Mouse (Mus musculus) hindbrain, embryonic 13.5 days (tissue): ENCODE data around the gene Pccb. TPM values are rescaled to one million over a fixed set of nuclear protein-coding genes. Genes with fewer than 3 reads are reported as not detected.

Experiments used
- ATAC-seq: fragments of 200-750 bp; cut with Nextera tagmentation; 2 replicates; pipeline ENCODE4 v1.8.0; 2017; ENCODE audit warnings: moderate TSS enrichment; ENCODE audit not compliant: low FRiP score
- H3K27ac ChIP-seq: fragments of 300-500 bp; sonication (generic); 2 replicates; pipeline ENCODE4 v1.5.1; 2015; ENCODE audit warnings: inconsistent platforms, mild to moderate bottlenecking, moderate library complexity
- H3K27me3 ChIP-seq: fragments of 300-500 bp; sonication (generic); 2 replicates; pipeline ENCODE4 v1.6.1; 2015; ENCODE audit warnings: mild to moderate bottlenecking, inconsistent platforms
- H3K36me3 ChIP-seq: fragments of 300-500 bp; sonication (generic); 2 replicates; pipeline ENCODE4 v1.6.1; 2015; ENCODE audit warnings: mild to moderate bottlenecking, inconsistent platforms
- H3K4me1 ChIP-seq: fragments of 300-500 bp; sonication (generic); replicated peaks from 2 replicates; pipeline ENCODE4 v1.6.1; 2015; ENCODE audit warnings: inconsistent platforms
- H3K4me2 ChIP-seq: fragments of 300-500 bp; sonication (generic); 2 replicates; pipeline ENCODE4 v1.6.1; 2015; ENCODE audit warnings: inconsistent platforms, mild to moderate bottlenecking, moderate library complexity
- H3K4me3 ChIP-seq: fragments of 300-500 bp; sonication (generic); 2 replicates; pipeline ENCODE4 v1.5.1; 2015; ENCODE audit warnings: mild to moderate bottlenecking, inconsistent platforms
- H3K9ac ChIP-seq: fragments of 300-500 bp; sonication (generic); 2 replicates; pipeline ENCODE4 v1.6.1; 2015; ENCODE audit warnings: mild to moderate bottlenecking, inconsistent platforms
- H3K9me3 ChIP-seq: fragments of 300-500 bp; sonication (generic); 2 replicates; pipeline ENCODE4 v1.6.1; 2016; ENCODE audit warnings: inconsistent platforms
- WGBS: fragments of 180-500 bp; shearing (Covaris S2); methylation state at CpG from one replicate; pipeline ENCODE4 v1.1.7; 2015; 5-methylcytosine and 5-hydroxymethylcytosine counted together
- polyA plus RNA-seq: library from polyadenylated mRNA; unstranded; fragments of >200 nt; fragmentation: Nextera tagmentation; extraction: Ambion mirVana; gene quantifications from 2 replicates; pipeline ENCODE4 v1.2.1, GENCODE M21; 2015

The Pccb gene
- 22.1 and 25.3 TPM in 2 replicates for polyA plus RNA-seq

GRCm38 (mm10) chr9:101034448-101035098 is at the start of gene Pccb:
TSS of gene Pccb (minus strand) at chr9:101034898.
- Histone ChIP-seq H3K4me2 (peak within 1 kb of the TSS; percentile 66), H3K4me3 (peak within 1 kb of the TSS; percentile 50), H3K4me1 (peaks cover 14% of the 10 kb centered on the region), H3K36me3 (no peaks in the 10 kb centered on the region), H3K27me3 (no peaks in the 10 kb centered on the region), H3K27ac (peak within 1 kb of the TSS; percentile 96), H3K9ac (peak within 1 kb of the TSS; percentile 73), H3K9me3 (no peaks in the 10 kb centered on the region)
- WGBS: under 1% methylated on average over 61 of the region's 61 CpGs
- ATAC-seq: peak; percentile 100

- no peak overlapping the region for H3K4me2 ChIP-seq
- H3K27ac ChIP-seq: no peak overlapping the region
- no peak for ATAC-seq
- no peak overlapping the region for H3K9ac ChIP-seq
- H3K36me3 ChIP-seq: no peaks in the 10 kb centered on the region
- WGBS: 93% methylated on average over 3 of the region's 3 CpGs
- H3K4me1 ChIP-seq: peaks cover 25% of the 10 kb centered on the region
- no peak overlapping the region for H3K4me3 ChIP-seq
- no peaks in the 10 kb centered on the region for H3K9me3 ChIP-seq
- no peaks in the 10 kb centered on the region for H3K27me3 ChIP-seq
Measured at GRCm38 (mm10) chr9:101083728-101084127, 49.0 kb upstream of the Pccb start.

- H3K27me3 ChIP-seq: no peaks in the 10 kb centered on the region
- H3K9me3 ChIP-seq: no peaks in the 10 kb centered on the region
- H3K4me2 ChIP-seq: peak overlapping the region; percentile 95; the same call in 1 of the 2 replicates
- H3K4me3 ChIP-seq: 0 out of 2 replicates have a peak overlapping the region, but pooled peaks have one; percentile 2
- H3K9ac ChIP-seq: no peak overlapping the region
- H3K36me3 ChIP-seq: no peaks in the 10 kb centered on the region
- ATAC-seq: no peak
- WGBS: 59% methylated on average over 3 of the region's 3 CpGs
- no peak overlapping the region for H3K27ac ChIP-seq
- peaks cover 44% of the 10 kb centered on the region for H3K4me1 ChIP-seq
Measured at GRCm38 (mm10) chr9:101080046-101080685, 45.5 kb upstream of the Pccb start.

- Histone ChIP-seq H3K9me3 (no peaks in the 10 kb centered on the region), H3K36me3 (no peaks in the 10 kb centered on the region), H3K27ac (no peak overlapping the region), H3K4me3 (peak overlapping the region; percentile 32), H3K9ac (no peak overlapping the region), H3K27me3 (no peaks in the 10 kb centered on the region), H3K4me2 (peak overlapping the region; percentile 95), H3K4me1 (peaks cover 44% of the 10 kb centered on the region)
- WGBS: 53% methylated on average over 4 of the region's 4 CpGs
- no peak for ATAC-seq
Measured at GRCm38 (mm10) chr9:101078579-101078978, 43.9 kb upstream of the Pccb start.

- Histone ChIP-seq H3K9me3 (no peaks in the 10 kb centered on the region), H3K36me3 (no peaks in the 10 kb centered on the region), H3K4me2 (peak overlapping the region; percentile 95), H3K27me3 (no peaks in the 10 kb centered on the region), H3K9ac (peak overlapping the region; percentile 98), H3K27ac (no peak overlapping the region), H3K4me3 (peak overlapping the region; percentile 99), H3K4me1 (peaks cover 48% of the 10 kb centered on the region)
- ATAC-seq: no peak
Measured at GRCm38 (mm10) chr9:101077486-101077885, 42.8 kb upstream of the Pccb start.

- Histone ChIP-seq H3K4me3 (peak overlapping the region; percentile 99), H3K9me3 (no peaks in the 10 kb centered on the region), H3K27me3 (no peaks in the 10 kb centered on the region), H3K27ac (peak overlapping the region; percentile 27; the same call in 1 of the 2 replicates), H3K4me1 (peaks cover 44% of the 10 kb centered on the region), H3K9ac (peak overlapping the region; percentile 98), H3K4me2 (peak overlapping the region; percentile 95), H3K36me3 (no peaks in the 10 kb centered on the region)
- ATAC-seq: no peak
- WGBS: 1% methylated on average over 18 of the region's 18 CpGs
Measured at GRCm38 (mm10) chr9:101076095-101076875, 41.6 kb upstream of the Pccb start.

- Histone ChIP-seq H3K4me2 (peak overlapping the region; percentile 95), H3K36me3 (no peaks in the 10 kb centered on the region), H3K4me3 (peak overlapping the region; percentile 99), H3K4me1 (peaks cover 39% of the 10 kb centered on the region), H3K9ac (peak overlapping the region; percentile 98), H3K9me3 (no peaks in the 10 kb centered on the region), H3K27me3 (no peaks in the 10 kb centered on the region), H3K27ac (0 out of 2 replicates have a peak overlapping the region, but pooled peaks have one; percentile 30)
- 1% methylated on average over 8 of the region's 8 CpGs for WGBS
- ATAC-seq: no peak
Measured at GRCm38 (mm10) chr9:101075694-101076093, 41.0 kb upstream of the Pccb start.

- Histone ChIP-seq H3K4me2 (peak overlapping the region; percentile 95), H3K4me3 (peak overlapping the region; percentile 99)
- ATAC-seq: no peak
Measured at GRCm38 (mm10) chr9:101075091-101075581, 40.4 kb upstream of the Pccb start.

GRCm38 (mm10) chr9:101074332-101075021 is 39.8 kb upstream of the Pccb start:
- ATAC-seq: peak; percentile 73
- peak overlapping the region; percentile 95 for H3K4me2 ChIP-seq
- H3K9ac ChIP-seq: peak overlapping the region; percentile 98
- peaks cover 30% of the 10 kb centered on the region for H3K4me1 ChIP-seq
- peak overlapping the region; percentile 100 for H3K27ac ChIP-seq
- no peaks in the 10 kb centered on the region for H3K27me3 ChIP-seq
- peak overlapping the region; percentile 99 for H3K4me3 ChIP-seq
- H3K36me3 ChIP-seq: no peaks in the 10 kb centered on the region
- 0% methylated on average over 67 of the region's 100 CpGs for WGBS
- H3K9me3 ChIP-seq: 0 out of 2 replicates have a peak, but pooled peaks cover 2% of the 10 kb centered on the region

More at GRCm38 (mm10) chr9:101075091-101075581, 40.4 kb upstream of the Pccb start:
- H3K4me1 ChIP-seq: peaks cover 36% of the 10 kb centered on the region
- H3K27me3 ChIP-seq: no peaks in the 10 kb centered on the region
- peak overlapping the region; percentile 100 for H3K27ac ChIP-seq
- no peaks in the 10 kb centered on the region for H3K36me3 ChIP-seq
- peak overlapping the region; percentile 98 for H3K9ac ChIP-seq
- H3K9me3 ChIP-seq: no peaks in the 10 kb centered on the region
- WGBS: under 1% methylated on average over 25 of the region's 25 CpGs

- H3K4me3 ChIP-seq: peak within 1 kb of the TSS; percentile 99
- ATAC-seq: peak; percentile 81
- H3K36me3 ChIP-seq: no peaks in the 10 kb centered on the region
- peak within 1 kb of the TSS; percentile 100 for H3K27ac ChIP-seq
- H3K27me3 ChIP-seq: no peaks in the 10 kb centered on the region
- H3K9ac ChIP-seq: peak within 1 kb of the TSS; percentile 98
- H3K9me3 ChIP-seq: 0 out of 2 replicates have a peak, but pooled peaks cover 2% of the 10 kb centered on the region
- peaks cover 25% of the 10 kb centered on the region for H3K4me1 ChIP-seq
- peak within 1 kb of the TSS; percentile 95 for H3K4me2 ChIP-seq
- 0% methylated on average over 20 of the region's 43 CpGs for WGBS
Measured at GRCm38 (mm10) chr9:101073987-101074331, 39.3 kb upstream of the Pccb start, which contains the start of gene Msl2. TSS of gene Msl2 (plus strand) at chr9:101074101.
